Mouse (Mus musculus) C2C12 (cell line): Measurements from ENCODE around the gene Ret. TPM values are rescaled to one million over a fixed set of nuclear protein-coding genes. Genes with fewer than 3 reads are reported as not detected.

ENCODE experiments used
- H3K27me3 ChIP-seq: one replicate; pipeline ENCODE4 v1.6.1; 2011; ENCODE audit not compliant: control insufficient read depth, insufficient read depth, insufficient read length
- H3K36me3 ChIP-seq: one replicate; pipeline ENCODE4 v1.6.1; 2011; ENCODE audit not compliant: control insufficient read depth, insufficient read depth
- H3K4me3 ChIP-seq: one replicate; pipeline ENCODE4 v1.5.1; 2011; ENCODE audit warnings: mild to moderate bottlenecking, control low read depth; ENCODE audit not compliant: poor library complexity, insufficient read depth, severe bottlenecking
- H3K79me2 ChIP-seq: one replicate; pipeline ENCODE4 v1.6.1; 2011; ENCODE audit not compliant: control insufficient read depth, insufficient read depth
- H3K79me3 ChIP-seq: one replicate; pipeline ENCODE4 v1.6.1; 2011; ENCODE audit warnings: low read depth, control low read depth
- H3ac ChIP-seq: one replicate; pipeline ENCODE3; 2011; ENCODE audit warnings: low read depth; ENCODE audit not compliant: control insufficient read depth, insufficient read length
- CEBPB ChIP-seq: IDR thresholded peaks from one replicate; pipeline ENCODE4 v1.6.1; 2011; ENCODE audit warnings: low read depth, mild to moderate bottlenecking, control low read depth, moderate library complexity
- CTCF ChIP-seq: IDR thresholded peaks from one replicate; pipeline ENCODE4 v1.5.1; 2011; ENCODE audit not compliant: control insufficient read depth, insufficient read depth, insufficient read length
- FOSL1 ChIP-seq: IDR thresholded peaks from one replicate; pipeline ENCODE4 v1.8.0; 2011; ENCODE audit warnings: mild to moderate bottlenecking, low read length; ENCODE audit not compliant: poor library complexity, insufficient read depth, severe bottlenecking
- MAX ChIP-seq: IDR thresholded peaks from one replicate; pipeline ENCODE4 v1.6.1; 2011; ENCODE audit warnings: mild to moderate bottlenecking, control low read depth
- MYOD1 ChIP-seq: IDR thresholded peaks from one replicate; pipeline ENCODE4 v1.6.1; 2011; ENCODE audit warnings: low read depth; ENCODE audit not compliant: control insufficient read depth, insufficient read length
- MYOG ChIP-seq: IDR thresholded peaks from one replicate; pipeline ENCODE4 v1.6.1; 2011; ENCODE audit not compliant: control insufficient read depth, insufficient read length; ENCODE audit errors: extremely low read depth
- USF1 ChIP-seq: IDR thresholded peaks from one replicate; pipeline ENCODE4 v1.6.1; 2011; ENCODE audit warnings: low read depth, mild to moderate bottlenecking, control low read depth, moderate library complexity
- polyA plus RNA-seq: library from polyadenylated mRNA; unstranded; fragments of >200 nt; fragmentation: generic; extraction: Trizol; gene quantifications from one replicate; pipeline ENCODE4 v1.2.1, GENCODE M21; 2012; ENCODE audit warnings: missing spikeins

Gene Ret
- polyA plus RNA-seq, 1 experiment, result 0.25 TPM

DNA sequence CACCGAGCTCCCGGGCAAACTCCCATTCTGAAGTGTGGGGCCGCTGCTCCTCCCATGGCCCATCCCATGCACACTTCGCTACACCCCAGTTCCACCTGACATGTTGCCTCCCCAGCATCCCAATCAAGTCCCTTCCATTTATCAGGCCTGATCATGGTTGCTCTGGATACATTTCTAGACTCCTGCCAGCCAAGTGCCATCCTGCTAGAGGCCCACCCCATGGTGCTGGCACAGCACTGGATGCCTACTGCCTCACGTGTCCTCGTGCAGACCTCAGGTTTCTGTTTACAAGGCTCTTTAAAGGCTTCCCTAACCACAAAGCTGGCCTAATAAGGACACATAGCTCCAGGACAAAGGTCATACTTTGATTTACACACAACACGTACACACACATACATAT, 26.1 kb downstream of the Ret start:
- TF ChIP-seq MYOG, result no peak
- no peak for TF ChIP-seq MAX
- no peak for TF ChIP-seq CTCF
- no peak for TF ChIP-seq MYOD1
- no peak for TF ChIP-seq FOSL1
- TF ChIP-seq USF1, result no peak
- TF ChIP-seq CEBPB, result no peak
- H3ac ChIP-seq, result no peak overlapping the region
- H3K36me3 ChIP-seq, result no peaks in the 10 kb centered on the region
- no peak overlapping the region for H3K4me3 ChIP-seq
- no peaks in the 10 kb centered on the region for H3K79me3 ChIP-seq
- H3K79me2 ChIP-seq, result no peaks in the 10 kb centered on the region
- peaks cover 26% of the 10 kb centered on the region for H3K27me3 ChIP-seq

DNA sequence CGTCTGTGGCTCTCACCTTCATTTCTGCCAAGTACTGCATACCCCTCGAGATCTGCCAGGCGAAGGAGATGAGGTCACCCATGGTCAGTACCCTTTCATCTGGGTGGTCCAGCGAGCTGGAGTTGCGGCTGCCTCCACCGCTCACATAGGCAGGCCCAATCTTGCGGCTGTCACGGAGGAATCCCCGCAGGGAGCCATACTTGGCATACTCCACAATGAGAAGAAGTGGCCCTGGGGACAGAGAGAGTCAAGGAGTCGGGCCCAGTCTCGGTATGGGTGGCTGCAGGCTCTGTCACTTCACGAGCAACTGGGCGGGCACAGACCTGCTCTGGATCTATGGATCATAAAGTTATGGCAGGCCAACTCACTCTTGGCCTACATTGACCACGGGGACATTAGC, 29.4 kb downstream of the Ret start:
- peaks cover 9% of the 10 kb centered on the region for H3K27me3 ChIP-seq
- H3ac ChIP-seq, result no peak overlapping the region
- H3K79me2 ChIP-seq, result no peaks in the 10 kb centered on the region
- H3K36me3 ChIP-seq, result no peaks in the 10 kb centered on the region
- H3K79me3 ChIP-seq, result no peaks in the 10 kb centered on the region
- no peak overlapping the region for H3K4me3 ChIP-seq
- TF ChIP-seq MAX, result no peak
- TF ChIP-seq MYOG, result no peak
- TF ChIP-seq MYOD1, result no peak
- TF ChIP-seq CEBPB, result no peak
- no peak for TF ChIP-seq USF1
- no peak for TF ChIP-seq CTCF

DNA sequence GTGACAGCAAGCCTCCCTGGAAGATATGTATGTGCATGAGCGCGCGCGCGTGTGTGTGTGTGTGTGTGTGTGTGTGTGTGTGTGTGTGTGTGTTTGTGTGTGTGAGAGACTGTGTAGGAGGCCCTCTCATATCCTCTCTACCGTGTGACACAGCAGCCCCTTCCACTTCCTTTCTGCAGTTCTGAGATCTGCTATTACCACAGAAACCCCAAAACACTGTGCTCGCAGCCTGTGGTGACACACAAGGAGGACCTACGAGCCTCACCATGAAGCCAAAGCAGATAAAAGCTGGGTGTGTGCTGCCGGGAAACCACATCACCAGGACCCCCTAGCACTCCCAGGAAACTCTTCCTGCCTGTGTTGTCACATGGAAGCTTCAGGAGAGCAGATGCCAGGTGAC, 30.5 kb downstream of the Ret start:
- Histone ChIP-seq H3K36me3 (no peaks in the 10 kb centered on the region), H3ac (no peak overlapping the region), H3K79me2 (no peaks in the 10 kb centered on the region), H3K79me3 (no peaks in the 10 kb centered on the region), H3K4me3 (no peak overlapping the region), H3K27me3 (peaks cover 9% of the 10 kb centered on the region)
- TF ChIP-seq USF1 (no peak), CEBPB (no peak), CTCF (no peak), MYOG (no peak), MAX (no peak), FOSL1 (no peak), MYOD1 (no peak)

DNA sequence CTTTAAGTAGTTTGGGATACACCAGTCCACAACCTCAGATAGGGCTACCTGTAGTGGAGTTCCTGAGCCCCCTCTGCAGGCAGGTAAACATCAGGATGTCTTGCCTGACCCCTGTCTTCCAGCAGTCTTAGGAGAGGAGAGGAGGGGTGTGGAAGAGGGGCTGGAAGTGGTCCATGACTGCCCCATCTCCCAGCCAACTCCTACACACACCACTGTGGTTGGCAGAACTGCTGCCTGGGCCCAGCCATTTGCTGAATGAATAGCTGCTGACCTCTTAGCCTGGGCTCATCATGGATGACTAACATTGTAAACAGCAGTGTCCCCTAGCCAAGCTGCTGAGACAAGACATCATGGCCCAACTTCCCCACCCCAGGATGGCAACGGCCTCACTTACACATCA, 32.0 kb downstream of the Ret start:
- Histone ChIP-seq H3K79me3 (no peaks in the 10 kb centered on the region), H3K4me3 (no peak overlapping the region), H3K79me2 (no peaks in the 10 kb centered on the region), H3ac (no peak overlapping the region), H3K36me3 (no peaks in the 10 kb centered on the region), H3K27me3 (peaks cover 9% of the 10 kb centered on the region)
- TF ChIP-seq CEBPB (no peak), MYOG (no peak), FOSL1 (no peak), MYOD1 (no peak), CTCF (no peak), MAX (no peak), USF1 (no peak)

DNA sequence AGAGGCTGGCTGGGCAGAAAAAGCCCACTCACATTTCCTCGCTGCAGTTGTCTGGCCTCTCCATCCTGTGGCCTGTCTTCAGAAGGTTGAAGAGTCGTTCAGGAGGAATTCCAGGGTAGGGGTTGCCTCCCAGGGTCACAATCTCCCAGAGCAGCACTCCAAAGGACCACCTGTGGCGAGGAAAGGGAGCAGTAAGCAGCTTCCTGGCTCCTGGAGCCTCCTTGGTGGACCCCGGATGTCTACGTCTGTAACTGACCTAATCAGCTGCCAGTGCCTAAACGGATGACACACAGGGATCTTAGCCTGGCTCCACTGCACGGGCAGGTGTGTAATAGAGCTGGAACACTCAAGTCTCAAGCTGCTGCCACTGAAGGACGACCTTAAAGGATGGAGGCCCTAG, 32.8 kb downstream of the Ret start:
- TF ChIP-seq MYOD1 (no peak), USF1 (no peak), MAX (no peak), MYOG (no peak), CTCF (no peak), FOSL1 (no peak), CEBPB (no peak)
- Histone ChIP-seq H3K36me3 (no peaks in the 10 kb centered on the region), H3K79me3 (no peaks in the 10 kb centered on the region), H3K4me3 (no peak overlapping the region), H3ac (no peak overlapping the region), H3K79me2 (no peaks in the 10 kb centered on the region), H3K27me3 (peaks cover 9% of the 10 kb centered on the region)

DNA sequence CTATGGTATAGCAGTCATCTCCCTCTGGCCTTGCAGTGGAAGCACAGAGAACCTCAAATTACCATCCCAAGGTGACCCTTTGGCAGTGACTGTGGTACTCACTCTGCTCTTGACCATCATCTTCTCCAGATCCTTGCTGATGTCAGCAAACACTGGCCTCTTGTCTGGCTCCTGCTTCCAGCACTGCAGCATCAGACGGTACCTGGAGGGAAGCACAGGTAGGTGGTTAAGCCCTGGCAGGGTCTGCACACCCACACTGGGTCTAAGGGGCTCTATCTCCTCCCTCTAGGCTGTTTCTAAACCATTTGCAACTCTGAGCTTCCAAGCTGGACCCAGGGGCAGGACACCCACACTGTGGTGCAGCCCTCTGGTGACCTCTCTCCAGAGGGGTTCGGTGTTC, 34.4 kb downstream of the Ret start:
- H3K27me3 ChIP-seq, result peaks cover 2% of the 10 kb centered on the region
- no peaks in the 10 kb centered on the region for H3K36me3 ChIP-seq
- no peaks in the 10 kb centered on the region for H3K79me3 ChIP-seq
- TF ChIP-seq CTCF (no peak), USF1 (no peak), MYOG (no peak), FOSL1 (no peak), MAX (no peak), CEBPB (no peak), MYOD1 (no peak)
- H3K79me2 ChIP-seq, result no peaks in the 10 kb centered on the region
- H3K4me3 ChIP-seq, result no peak overlapping the region
- H3ac ChIP-seq, result no peak overlapping the region
